Mouse (Mus musculus) adrenal gland, adult 2 months (tissue): ENCODE data around the gene Taar7a. TPM values are rescaled to one million over a fixed set of nuclear protein-coding genes. Genes with fewer than 3 reads are reported as not detected.

Experiments
- DNase-seq: peaks from one replicate; pipeline ENCODE4 v3.0.0; 2021
- polyA plus RNA-seq: library from polyadenylated mRNA; depleted of rRNA; stranded (reverse); fragments of >200 nt; gene quantifications from 2 replicates; pipeline ENCODE4 v1.2.3, GENCODE M21; 2012; rRNA removed
- total RNA-seq, 2 experiments: library from RNA; stranded (reverse); gene quantifications; 2 replicates each; pipeline ENCODE4 v1.2.3; 2021

Gene Taar7a
- total and polyA plus RNA-seq, 3 experiments = not detected

- no peak for DNase-seq
Measured at GRCm38 (mm10) chr10:23948026-23948425, 45.3 kb downstream of the Taar7a start.

- DNase-seq = no peak
Measured at GRCm38 (mm10) chr10:23942465-23942864, 50.8 kb downstream of the Taar7a start.

Other genes with a start within 250 kb of the Taar7a start
- 100 to 1,000 TPM; 531 to 586 TPM for gene Rps12, start 206.2 kb downstream of the Taar7a start, total RNA-seq
- gene Rps12, start 206.2 kb downstream of the Taar7a start, polyA plus RNA-seq = 612 and 712 TPM in 2 replicates
- 10 to 100 TPM; 24.6 to 37.9 TPM for gene Slc18b1, start 196.5 kb downstream of the Taar7a start, total RNA-seq
- 16.4 and 17.1 TPM in 2 replicates for gene Slc18b1, start 196.5 kb downstream of the Taar7a start, polyA plus RNA-seq
- 10 to 100 TPM in 1 of 2 experiments, 1 to 10 TPM in 1; 6.1 to 57.5 TPM for gene Vnn3, start 142.0 kb downstream of the Taar7a start, total RNA-seq
- 20.1 and 46.8 TPM in 2 replicates for gene Vnn3, start 142.0 kb downstream of the Taar7a start, polyA plus RNA-seq
- gene Vnn1, start 98.8 kb downstream of the Taar7a start, total RNA-seq = 10 to 100 TPM; 22.7 to 49.8 TPM
- 13.8 and 19.2 TPM in 2 replicates for gene Vnn1, start 98.8 kb downstream of the Taar7a start, polyA plus RNA-seq
- gene Taar1, start 73.1 kb downstream of the Taar7a start, total RNA-seq = not detected
- gene Taar1, start 73.1 kb downstream of the Taar7a start, polyA plus RNA-seq = not detected in 2 replicates
- gene Taar2, start 54.9 kb downstream of the Taar7a start, total RNA-seq = not detected
- not detected in 2 replicates for gene Taar2, start 54.9 kb downstream of the Taar7a start, polyA plus RNA-seq
- not detected for gene Taar3, start 43.9 kb downstream of the Taar7a start, total RNA-seq
- not detected in 2 replicates for gene Taar3, start 43.9 kb downstream of the Taar7a start, polyA plus RNA-seq
- not detected for gene Taar4, start 33.0 kb downstream of the Taar7a start, total RNA-seq
- gene Taar4, start 33.0 kb downstream of the Taar7a start, polyA plus RNA-seq = not detected in 2 replicates
- gene Taar5, start 22.8 kb downstream of the Taar7a start, total RNA-seq = not detected
- gene Taar5, start 22.8 kb downstream of the Taar7a start, polyA plus RNA-seq = not detected in 2 replicates
- not detected for gene Taar6, start 7.8 kb downstream of the Taar7a start, total RNA-seq
- gene Taar6, start 7.8 kb downstream of the Taar7a start, polyA plus RNA-seq = not detected in 2 replicates
- gene Taar7b, start 6.5 kb upstream of the Taar7a start, total RNA-seq = not detected
- not detected in 2 replicates for gene Taar7b, start 6.5 kb upstream of the Taar7a start, polyA plus RNA-seq
- not detected for gene Taar7d, start 33.7 kb upstream of the Taar7a start, total RNA-seq
- not detected in 2 replicates for gene Taar7d, start 33.7 kb upstream of the Taar7a start, polyA plus RNA-seq
- gene Taar7e, start 44.1 kb upstream of the Taar7a start, total RNA-seq = not detected
- not detected in 2 replicates for gene Taar7e, start 44.1 kb upstream of the Taar7a start, polyA plus RNA-seq
- not detected for gene Taar7f, start 56.0 kb upstream of the Taar7a start, total RNA-seq
- not detected in 2 replicates for gene Taar7f, start 56.0 kb upstream of the Taar7a start, polyA plus RNA-seq
- not detected for gene Taar8a, start 83.0 kb upstream of the Taar7a start, total RNA-seq
- not detected in 2 replicates for gene Taar8a, start 83.0 kb upstream of the Taar7a start, polyA plus RNA-seq
- not detected for gene Taar8b, start 98.8 kb upstream of the Taar7a start, total RNA-seq
- gene Taar8b, start 98.8 kb upstream of the Taar7a start, polyA plus RNA-seq = not detected in 2 replicates
- not detected for gene Taar8c, start 108.4 kb upstream of the Taar7a start, total RNA-seq
- not detected in 2 replicates for gene Taar8c, start 108.4 kb upstream of the Taar7a start, polyA plus RNA-seq
- gene Taar9, start 116.1 kb upstream of the Taar7a start, total RNA-seq = not detected
- not detected in 2 replicates for gene Taar9, start 116.1 kb upstream of the Taar7a start, polyA plus RNA-seq
- 100 to 1,000 TPM; 115 to 182 TPM for gene Stx7, start 155.8 kb upstream of the Taar7a start, total RNA-seq
- 48.7 and 66.3 TPM in 2 replicates for gene Stx7, start 155.8 kb upstream of the Taar7a start, polyA plus RNA-seq
- gene Moxd1, start 230.0 kb upstream of the Taar7a start, total RNA-seq = under 1 TPM in 1 of 2 experiments, not detected in 1; 0.10 TPM
- 0.61 and 1.7 TPM in 2 replicates for gene Moxd1, start 230.0 kb upstream of the Taar7a start, polyA plus RNA-seq